Mouse (Mus musculus): Measurements from ENCODE around the gene Fchsd2. TPM values are rescaled to one million over a fixed set of nuclear protein-coding genes. Genes with fewer than 3 reads are reported as not detected.

The Fchsd2 gene
- polyA plus RNA-seq, 1 experiment from 2014 or later = 28.5 TPM

- Histone ChIP-seq H3K9me3 (ENCODE audit: control insufficient read depth, low read length) (no peaks in the 10 kb centered on the region), H3K4me2 (ENCODE audit: low read depth) (no peak overlapping the region), H3K27me3 (ENCODE audit: control insufficient read depth, insufficient read depth, low read length) (no peaks in the 10 kb centered on the region), H3K9ac (ENCODE audit: low read length) (no peak overlapping the region), H3K4me1 (ENCODE audit: control insufficient read depth, insufficient read depth, low read length) (no peaks in the 10 kb centered on the region), H3K4me3 (ENCODE audit: low read depth, low read length) (no peak overlapping the region), H3K36me3 (ENCODE audit: control insufficient read depth, insufficient read depth, low read length) (no peaks in the 10 kb centered on the region), H3K27ac (ENCODE audit: low read depth, low read length) (no peak overlapping the region)
- DNase-seq (ENCODE audit: low spot score) (no peak), ATAC-seq (ENCODE audit: insufficient read depth, low FRiP score, low TSS enrichment) (no peak)
- 85% methylated on average over 2 of the region's 2 CpGs for WGBS
These were observed 25.1 kb upstream of the Fchsd2 start for GRCm38 (mm10) chr7:101067521-101067920.

- Histone ChIP-seq H3K27me3 (ENCODE audit: control insufficient read depth, insufficient read depth, low read length) (no peaks in the 10 kb centered on the region), H3K27ac (ENCODE audit: low read depth, low read length) (no peak overlapping the region), H3K4me2 (ENCODE audit: low read depth) (no peak overlapping the region), H3K9me3 (ENCODE audit: control insufficient read depth, low read length) (no peaks in the 10 kb centered on the region), H3K4me1 (ENCODE audit: control insufficient read depth, insufficient read depth, low read length) (no peaks in the 10 kb centered on the region), H3K9ac (ENCODE audit: low read length) (no peak overlapping the region), H3K36me3 (ENCODE audit: control insufficient read depth, insufficient read depth, low read length) (no peaks in the 10 kb centered on the region), H3K4me3 (ENCODE audit: low read depth, low read length) (no peak overlapping the region)
- DNase-seq (ENCODE audit: low spot score) (no peak), ATAC-seq (ENCODE audit: insufficient read depth, low FRiP score, low TSS enrichment) (no peak)
- 84% methylated on average over 6 of the region's 6 CpGs for WGBS
These were observed 23.4 kb upstream of the Fchsd2 start for GRCm38 (mm10) chr7:101069271-101069670.

- ATAC-seq (ENCODE audit: insufficient read depth, low FRiP score, low TSS enrichment) = no peak
- no peaks in the 10 kb centered on the region for H3K36me3 ChIP-seq (ENCODE audit: control insufficient read depth, insufficient read depth, low read length)
- WGBS = 50% methylated on average over 4 of the region's 4 CpGs
- H3K9me3 ChIP-seq (ENCODE audit: control insufficient read depth, low read length) = no peaks in the 10 kb centered on the region
- H3K27me3 ChIP-seq (ENCODE audit: control insufficient read depth, insufficient read depth, low read length) = no peaks in the 10 kb centered on the region
- H3K4me2 ChIP-seq (ENCODE audit: low read depth) = no peak overlapping the region
- H3K4me3 ChIP-seq (ENCODE audit: low read depth, low read length) = no peak overlapping the region
- no peak overlapping the region for H3K27ac ChIP-seq (ENCODE audit: low read depth, low read length)
- no peaks in the 10 kb centered on the region for H3K4me1 ChIP-seq (ENCODE audit: control insufficient read depth, insufficient read depth, low read length)
- no peak overlapping the region for H3K9ac ChIP-seq (ENCODE audit: low read length)
- DNase-seq (ENCODE audit: low spot score) = no peak
These were observed 22.3 kb upstream of the Fchsd2 start for GRCm38 (mm10) chr7:101070406-101070805.

GRCm38 (mm10) chr7:101071020-101071419 is 21.6 kb upstream of the Fchsd2 start:
- 68% methylated on average over 6 of the region's 6 CpGs for WGBS
- Histone ChIP-seq H3K4me2 (ENCODE audit: low read depth) (no peak overlapping the region), H3K4me1 (ENCODE audit: control insufficient read depth, insufficient read depth, low read length) (no peaks in the 10 kb centered on the region), H3K4me3 (ENCODE audit: low read depth, low read length) (no peak overlapping the region), H3K36me3 (ENCODE audit: control insufficient read depth, insufficient read depth, low read length) (no peaks in the 10 kb centered on the region), H3K9ac (ENCODE audit: low read length) (no peak overlapping the region), H3K9me3 (ENCODE audit: control insufficient read depth, low read length) (no peaks in the 10 kb centered on the region), H3K27ac (ENCODE audit: low read depth, low read length) (no peak overlapping the region), H3K27me3 (ENCODE audit: control insufficient read depth, insufficient read depth, low read length) (no peaks in the 10 kb centered on the region)
- ATAC-seq (ENCODE audit: insufficient read depth, low FRiP score, low TSS enrichment) (no peak), DNase-seq (ENCODE audit: low spot score) (no peak)

- Histone ChIP-seq H3K9me3 (ENCODE audit: control insufficient read depth, low read length) (no peaks in the 10 kb centered on the region), H3K36me3 (ENCODE audit: control insufficient read depth, insufficient read depth, low read length) (no peaks in the 10 kb centered on the region), H3K27ac (ENCODE audit: low read depth, low read length) (no peak overlapping the region), H3K4me3 (ENCODE audit: low read depth, low read length) (no peak overlapping the region), H3K4me2 (ENCODE audit: low read depth) (no peak overlapping the region), H3K9ac (ENCODE audit: low read length) (no peak overlapping the region), H3K27me3 (ENCODE audit: control insufficient read depth, insufficient read depth, low read length) (no peaks in the 10 kb centered on the region), H3K4me1 (ENCODE audit: control insufficient read depth, insufficient read depth, low read length) (no peaks in the 10 kb centered on the region)
- DNase-seq (ENCODE audit: low spot score) = no peak
- no peak for ATAC-seq (ENCODE audit: insufficient read depth, low FRiP score, low TSS enrichment)
- 77% methylated on average over 12 of the region's 12 CpGs for WGBS
These were observed 20.4 kb upstream of the Fchsd2 start for GRCm38 (mm10) chr7:101072123-101072740.

- Histone ChIP-seq H3K9ac (ENCODE audit: low read length) (no peak overlapping the region), H3K36me3 (ENCODE audit: control insufficient read depth, insufficient read depth, low read length) (no peaks in the 10 kb centered on the region), H3K4me2 (ENCODE audit: low read depth) (no peak overlapping the region), H3K9me3 (ENCODE audit: control insufficient read depth, low read length) (no peaks in the 10 kb centered on the region), H3K4me1 (ENCODE audit: control insufficient read depth, insufficient read depth, low read length) (no peaks in the 10 kb centered on the region), H3K27me3 (ENCODE audit: control insufficient read depth, insufficient read depth, low read length) (no peaks in the 10 kb centered on the region), H3K27ac (ENCODE audit: low read depth, low read length) (no peak overlapping the region), H3K4me3 (ENCODE audit: low read depth, low read length) (no peak overlapping the region)
- ATAC-seq (ENCODE audit: insufficient read depth, low FRiP score, low TSS enrichment) = no peak
- DNase-seq (ENCODE audit: low spot score) = no peak
- WGBS = 77% methylated on average over 8 of the region's 8 CpGs
These were observed 18.4 kb upstream of the Fchsd2 start for GRCm38 (mm10) chr7:101074170-101074767.

- H3K4me1 ChIP-seq (ENCODE audit: control insufficient read depth, insufficient read depth, low read length) = no peaks in the 10 kb centered on the region
- H3K27ac ChIP-seq (ENCODE audit: low read depth, low read length) = no peak overlapping the region
- H3K9me3 ChIP-seq (ENCODE audit: control insufficient read depth, low read length) = no peaks in the 10 kb centered on the region
- WGBS = 72% methylated on average over 9 of the region's 9 CpGs
- H3K4me2 ChIP-seq (ENCODE audit: low read depth) = no peak overlapping the region
- no peak overlapping the region for H3K9ac ChIP-seq (ENCODE audit: low read length)
- H3K4me3 ChIP-seq (ENCODE audit: low read depth, low read length) = no peak overlapping the region
- H3K36me3 ChIP-seq (ENCODE audit: control insufficient read depth, insufficient read depth, low read length) = no peaks in the 10 kb centered on the region
- ATAC-seq (ENCODE audit: insufficient read depth, low FRiP score, low TSS enrichment) (no peak), DNase-seq (ENCODE audit: low spot score) (no peak)
- no peaks in the 10 kb centered on the region for H3K27me3 ChIP-seq (ENCODE audit: control insufficient read depth, insufficient read depth, low read length)
These were observed 9.0 kb upstream of the Fchsd2 start for GRCm38 (mm10) chr7:101083562-101084166.

- DNase-seq (ENCODE audit: low spot score) (no peak), ATAC-seq (ENCODE audit: insufficient read depth, low FRiP score, low TSS enrichment) (no peak)
- Histone ChIP-seq H3K9me3 (ENCODE audit: control insufficient read depth, low read length) (no peaks in the 10 kb centered on the region), H3K4me3 (ENCODE audit: low read depth, low read length) (no peak overlapping the region), H3K36me3 (ENCODE audit: control insufficient read depth, insufficient read depth, low read length) (no peaks in the 10 kb centered on the region), H3K27ac (ENCODE audit: low read depth, low read length) (no peak overlapping the region), H3K9ac (ENCODE audit: low read length) (no peak overlapping the region), H3K4me1 (ENCODE audit: control insufficient read depth, insufficient read depth, low read length) (no peaks in the 10 kb centered on the region), H3K4me2 (ENCODE audit: low read depth) (no peak overlapping the region), H3K27me3 (ENCODE audit: control insufficient read depth, insufficient read depth, low read length) (no peaks in the 10 kb centered on the region)
- WGBS = 88% methylated on average over 4 of the region's 4 CpGs
These were observed 7.7 kb upstream of the Fchsd2 start for GRCm38 (mm10) chr7:101084816-101085456.
